Mouse (Mus musculus): Measurements from ENCODE around the gene Cnot6.

DNA sequence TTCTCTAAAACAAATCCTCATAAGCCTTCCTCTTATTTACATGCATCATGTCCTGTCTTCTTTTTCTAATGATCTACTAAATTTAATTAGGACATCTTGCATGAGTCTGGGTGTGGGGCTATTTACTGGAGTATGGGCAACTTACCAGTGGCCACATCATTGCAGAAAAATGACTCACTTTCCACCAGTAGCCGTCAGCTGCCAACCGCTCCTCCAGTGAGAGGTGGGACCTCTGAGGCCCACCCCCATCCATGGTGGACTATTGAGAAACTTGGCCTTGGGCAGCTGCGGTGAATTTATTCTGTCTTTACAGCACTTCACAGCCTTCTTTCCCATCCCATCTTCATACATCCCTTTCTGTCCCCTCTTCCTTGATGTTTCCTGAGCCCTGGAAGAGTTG is 45.6 kb upstream of the Cnot6 start:
- no peak for TF ChIP-seq GATA1 (IDR thresholded peaks at IDR 0.05; ENCODE audit: borderline replicate concordance, low read length)
- TF ChIP-seq FLI1 (IDR thresholded peaks at IDR 0.05; ENCODE audit: low read length): no peak

Measured in megakaryocyte, embryonic 14.5 days (primary cell).